Mouse (Mus musculus) hindbrain, embryonic 11.5 days (tissue): ENCODE results near the gene Rbm4b. TPM values are rescaled to one million over a fixed set of nuclear protein-coding genes. Genes with fewer than 3 reads are reported as not detected.

Experiments used
- ATAC-seq: fragments of 200-750 bp; cut with Nextera tagmentation; 2 replicates; pipeline ENCODE4 v1.8.0; 2017; ENCODE audit warnings: mild to moderate bottlenecking, moderate TSS enrichment, moderate library complexity; ENCODE audit not compliant: low FRiP score
- DNase-seq: peaks from one replicate; pipeline ENCODE4 v3.0.0-alpha.2; 2015; ENCODE audit warnings: low spot score
- H3K27ac ChIP-seq: fragments of 300-500 bp; sonication (generic); 2 replicates; pipeline ENCODE4 v1.5.1; 2014; ENCODE audit warnings: mild to moderate bottlenecking, low read depth, low read length
- H3K27me3 ChIP-seq: fragments of 300-500 bp; sonication (generic); 2 replicates; pipeline ENCODE4 v1.6.1; 2014; ENCODE audit warnings: mild to moderate bottlenecking, low read length, moderate library complexity, mixed read lengths; ENCODE audit not compliant: control insufficient read depth, insufficient read depth
- H3K36me3 ChIP-seq: fragments of 300-500 bp; sonication (generic); 2 replicates; pipeline ENCODE4 v1.6.1; 2014; ENCODE audit warnings: mild to moderate bottlenecking, low read length, moderate library complexity, mixed read lengths; ENCODE audit not compliant: control insufficient read depth, insufficient read depth
- H3K4me1 ChIP-seq: fragments of 300-500 bp; sonication (generic); replicated peaks from 2 replicates; pipeline ENCODE4 v1.6.1; 2014; ENCODE audit warnings: low read length, mixed read lengths; ENCODE audit not compliant: control insufficient read depth, insufficient read depth
- H3K4me2 ChIP-seq: fragments of 300-500 bp; sonication (generic); replicated peaks from 2 replicates; pipeline ENCODE4 v1.6.1; 2014; ENCODE audit warnings: mild to moderate bottlenecking, low read depth, low read length
- H3K4me3 ChIP-seq: fragments of 300-500 bp; sonication (generic); 2 replicates; pipeline ENCODE4 v1.5.1; 2014; ENCODE audit warnings: low read depth, low read length
- H3K9ac ChIP-seq: fragments of 300-500 bp; sonication (generic); 2 replicates; pipeline ENCODE4 v1.6.1; 2014; ENCODE audit warnings: low read depth, low read length
- H3K9me3 ChIP-seq: fragments of 300-500 bp; sonication (generic); 2 replicates; pipeline ENCODE4 v1.6.1; 2016; ENCODE audit warnings: low read length; ENCODE audit not compliant: control insufficient read depth
- WGBS: fragments of 180-500 bp; shearing (Covaris S2); extraction: QIAGEN DNeasy Blood & Tissue Kit; methylation state at CpG from one replicate; pipeline ENCODE4 v1.1.7; 2014; 5-methylcytosine and 5-hydroxymethylcytosine counted together
- polyA plus RNA-seq: library from polyadenylated mRNA; unstranded; fragments of >200 nt; fragmentation: Nextera tagmentation; extraction: Ambion mirVana; gene quantifications from 2 replicates; pipeline ENCODE4 v1.2.1, GENCODE M21; 2014

The Rbm4b gene
- polyA plus RNA-seq, 1 experiment from 2014 or later = 154 TPM

GRCm38 (mm10) chr19:4717281-4717680 is 39.0 kb upstream of the Rbm4b start:
- WGBS = 90% methylated on average over 2 of the region's 2 CpGs
- H3K27me3 ChIP-seq = peaks cover 2% of the 10 kb centered on the region; the same call in 1 of the 2 replicates
- no peaks in the 10 kb centered on the region for H3K4me1 ChIP-seq
- H3K36me3 ChIP-seq = no peaks in the 10 kb centered on the region
- no peak overlapping the region for H3K4me2 ChIP-seq
- DNase-seq (no peak), ATAC-seq (no peak)
- no peak overlapping the region for H3K27ac ChIP-seq
- no peaks in the 10 kb centered on the region for H3K9me3 ChIP-seq
- no peak overlapping the region for H3K4me3 ChIP-seq
- no peak overlapping the region for H3K9ac ChIP-seq

GRCm38 (mm10) chr19:4718716-4719115 is 37.6 kb upstream of the Rbm4b start:
- DNase-seq (no peak), ATAC-seq (no peak)
- WGBS = 35% methylated on average over 10 of the region's 12 CpGs
- Histone ChIP-seq H3K27me3 (peaks cover 2% of the 10 kb centered on the region; the same call in 1 of the 2 replicates), H3K27ac (no peak overlapping the region; the same call in 1 of the 2 replicates), H3K4me2 (no peak overlapping the region), H3K4me3 (no peak overlapping the region), H3K4me1 (no peaks in the 10 kb centered on the region), H3K9me3 (no peaks in the 10 kb centered on the region), H3K36me3 (no peaks in the 10 kb centered on the region), H3K9ac (no peak overlapping the region)

GRCm38 (mm10) chr19:4719351-4719764 is 36.9 kb upstream of the Rbm4b start:
- H3K27me3 ChIP-seq = no peaks in the 10 kb centered on the region
- H3K9me3 ChIP-seq = no peaks in the 10 kb centered on the region
- WGBS = 24% methylated on average over 5 of the region's 5 CpGs
- no peak overlapping the region for H3K4me2 ChIP-seq
- no peaks in the 10 kb centered on the region for H3K4me1 ChIP-seq
- no peak overlapping the region for H3K4me3 ChIP-seq
- ATAC-seq (no peak), DNase-seq (no peak)
- no peaks in the 10 kb centered on the region for H3K36me3 ChIP-seq
- no peak overlapping the region for H3K27ac ChIP-seq
- H3K9ac ChIP-seq = no peak overlapping the region

GRCm38 (mm10) chr19:4720112-4720511 is 36.2 kb upstream of the Rbm4b start:
- no peak for ATAC-seq
- Histone ChIP-seq H3K4me1 (no peaks in the 10 kb centered on the region), H3K4me2 (no peak overlapping the region), H3K36me3 (no peaks in the 10 kb centered on the region), H3K9me3 (no peaks in the 10 kb centered on the region), H3K4me3 (no peak overlapping the region), H3K27ac (no peak overlapping the region), H3K27me3 (no peaks in the 10 kb centered on the region), H3K9ac (no peak overlapping the region)
- WGBS = 86% methylated on average over 15 of the region's 15 CpGs
- no peak for DNase-seq

- peak; percentile 16 for DNase-seq
- Histone ChIP-seq H3K4me1 (no peaks in the 10 kb centered on the region), H3K4me3 (no peak overlapping the region), H3K36me3 (no peaks in the 10 kb centered on the region), H3K9me3 (no peaks in the 10 kb centered on the region), H3K9ac (no peak overlapping the region), H3K4me2 (no peak overlapping the region), H3K27ac (no peak overlapping the region), H3K27me3 (no peaks in the 10 kb centered on the region)
- 18% methylated on average over 11 of the region's 11 CpGs for WGBS
- no peak for ATAC-seq
Measured at GRCm38 (mm10) chr19:4720671-4721244, 35.5 kb upstream of the Rbm4b start.

- no peaks in the 10 kb centered on the region for H3K4me1 ChIP-seq
- ATAC-seq (no peak), DNase-seq (no peak)
- no peak overlapping the region for H3K4me2 ChIP-seq
- WGBS = 91% methylated on average over 9 of the region's 9 CpGs
- no peak overlapping the region for H3K27ac ChIP-seq
- H3K36me3 ChIP-seq = peaks cover 7% of the 10 kb centered on the region; the same call in 1 of the 2 replicates
- H3K9ac ChIP-seq = no peak overlapping the region
- H3K9me3 ChIP-seq = no peaks in the 10 kb centered on the region
- no peak overlapping the region for H3K4me3 ChIP-seq
- H3K27me3 ChIP-seq = no peaks in the 10 kb centered on the region
Measured at GRCm38 (mm10) chr19:4729186-4729585, 27.1 kb upstream of the Rbm4b start.

GRCm38 (mm10) chr19:4733052-4733451 is 23.2 kb upstream of the Rbm4b start:
- no peak overlapping the region for H3K4me3 ChIP-seq
- no peak overlapping the region for H3K4me2 ChIP-seq
- DNase-seq (no peak), ATAC-seq (no peak)
- no peaks in the 10 kb centered on the region for H3K9me3 ChIP-seq
- no peaks in the 10 kb centered on the region for H3K27me3 ChIP-seq
- no peaks in the 10 kb centered on the region for H3K4me1 ChIP-seq
- 80% methylated on average over 3 of the region's 3 CpGs for WGBS
- no peak overlapping the region for H3K9ac ChIP-seq
- H3K27ac ChIP-seq = no peak overlapping the region
- H3K36me3 ChIP-seq = peaks cover 11% of the 10 kb centered on the region; the same call in 1 of the 2 replicates

GRCm38 (mm10) chr19:4737866-4738265 is 18.4 kb upstream of the Rbm4b start:
- no peaks in the 10 kb centered on the region for H3K4me1 ChIP-seq
- H3K36me3 ChIP-seq = peaks cover 12% of the 10 kb centered on the region; the same call in 1 of the 2 replicates
- ATAC-seq (no peak), DNase-seq (no peak)
- WGBS = 87% methylated on average over 13 of the region's 13 CpGs
- no peaks in the 10 kb centered on the region for H3K27me3 ChIP-seq
- H3K4me2 ChIP-seq = no peak overlapping the region
- H3K4me3 ChIP-seq = no peak overlapping the region
- H3K27ac ChIP-seq = no peak overlapping the region
- no peak overlapping the region for H3K9ac ChIP-seq
- no peaks in the 10 kb centered on the region for H3K9me3 ChIP-seq

GRCm38 (mm10) chr19:4739053-4739452 is 17.2 kb upstream of the Rbm4b start:
- no peaks in the 10 kb centered on the region for H3K27me3 ChIP-seq
- H3K27ac ChIP-seq = no peak overlapping the region
- 89% methylated on average over 11 of the region's 11 CpGs for WGBS
- no peak overlapping the region for H3K4me2 ChIP-seq
- H3K36me3 ChIP-seq = peaks cover 9% of the 10 kb centered on the region; the same call in 1 of the 2 replicates
- H3K9ac ChIP-seq = no peak overlapping the region
- H3K4me1 ChIP-seq = no peaks in the 10 kb centered on the region
- no peak for ATAC-seq
- DNase-seq = no peak
- no peak overlapping the region for H3K4me3 ChIP-seq
- H3K9me3 ChIP-seq = no peaks in the 10 kb centered on the region
